Mouse (Mus musculus): ENCODE measurements around the gene Plxnd1.

The Plxnd1 gene

GRCm38 (mm10) chr6:115919876-115920275, 74.9 kb downstream of the Plxnd1 start:
- no peak for DNase-seq (ENCODE audit: low read depth, low spot score)

GRCm38 (mm10) chr6:115918615-115919014, 76.2 kb downstream of the Plxnd1 start:
- no peak for DNase-seq (ENCODE audit: low read depth, low spot score)

GRCm38 (mm10) chr6:115916611-115917010, 78.2 kb downstream of the Plxnd1 start:
- DNase-seq (ENCODE audit: low read depth, low spot score), result no peak

- DNase-seq (ENCODE audit: low read depth, low spot score), result no peak
Observed at GRCm38 (mm10) chr6:115915601-115916445, 79.0 kb downstream of the Plxnd1 start.

- no peak for DNase-seq (ENCODE audit: low read depth, low spot score)
Observed at GRCm38 (mm10) chr6:115914511-115915202, 80.1 kb downstream of the Plxnd1 start.

GRCm38 (mm10) chr6:115913482-115913881, 81.3 kb downstream of the Plxnd1 start:
- no peak for DNase-seq (ENCODE audit: low read depth, low spot score)

GRCm38 (mm10) chr6:115911763-115912162, 83.0 kb downstream of the Plxnd1 start:
- DNase-seq (ENCODE audit: low read depth, low spot score), result no peak

- DNase-seq (ENCODE audit: low read depth, low spot score), result no peak
Observed at GRCm38 (mm10) chr6:115909940-115910339, 84.9 kb downstream of the Plxnd1 start.

- no peak for DNase-seq (ENCODE audit: low read depth, low spot score)
Observed at GRCm38 (mm10) chr6:115909052-115909451, 85.8 kb downstream of the Plxnd1 start.

- DNase-seq (ENCODE audit: low read depth, low spot score), result no peak
Observed at GRCm38 (mm10) chr6:115908421-115908982, 86.3 kb downstream of the Plxnd1 start.

- no peak for DNase-seq (ENCODE audit: low read depth, low spot score)
Observed at GRCm38 (mm10) chr6:115906871-115907270, 87.9 kb downstream of the Plxnd1 start.

- DNase-seq (ENCODE audit: low read depth, low spot score), result no peak
Observed at GRCm38 (mm10) chr6:115906455-115906854, 88.3 kb downstream of the Plxnd1 start.

- no peak for DNase-seq (ENCODE audit: low read depth, low spot score)
Observed at GRCm38 (mm10) chr6:115905568-115905967, 89.2 kb downstream of the Plxnd1 start.

All from CD4-positive, CD25-positive, alpha-beta regulatory T cell, adult 2 months (primary cell).